Mouse (Mus musculus) myocyte (in vitro differentiated cells): Measurements from ENCODE around the gene Klc4.

Experiments
- CEBPB ChIP-seq: IDR thresholded peaks from 2 replicates; pipeline ENCODE4 v1.6.1; 2011; ENCODE audit warnings: mild to moderate bottlenecking, moderate library complexity; ENCODE audit not compliant: poor library complexity, insufficient read depth, severe bottlenecking
- MAX ChIP-seq: IDR thresholded peaks from one replicate; pipeline ENCODE4 v1.6.1; 2011; ENCODE audit warnings: low read depth, mild to moderate bottlenecking, control low read depth
- MYOD1 ChIP-seq, 3 experiments: IDR thresholded peaks; one replicate each; pipeline ENCODE4 v1.6.1; 2011; ENCODE audit warnings: control low read depth in 2 of 3, low read depth in 2 of 3, mild to moderate bottlenecking in 2 of 3, moderate library complexity in 1 of 3; ENCODE audit not compliant: insufficient read length in 2 of 3, control insufficient read depth in 1 of 3
- MYOG ChIP-seq, 3 experiments: IDR thresholded peaks; one replicate each; pipeline ENCODE4 v1.6.1; 2011; ENCODE audit warnings: control low read depth in 2 of 3, low read depth in 2 of 3, mild to moderate bottlenecking in 2 of 3; ENCODE audit not compliant: insufficient read length in 2 of 3, control insufficient read depth in 1 of 3, insufficient read depth in 1 of 3
- POLR2A ChIP-seq: IDR thresholded peaks from one replicate; pipeline ENCODE4 v1.6.1; 2011; ENCODE audit warnings: low read depth, mild to moderate bottlenecking, control low read depth, moderate library complexity; ENCODE audit not compliant: insufficient read length
- TCF3 ChIP-seq: IDR thresholded peaks from one replicate; pipeline ENCODE4 v1.6.1; 2011; ENCODE audit warnings: low read depth, control low read depth; ENCODE audit not compliant: insufficient read length
- USF1 ChIP-seq: IDR thresholded peaks from one replicate; pipeline ENCODE4 v1.6.1; 2011; ENCODE audit warnings: low read depth, mild to moderate bottlenecking, control low read depth, moderate library complexity

GRCm38 (mm10) chr17:46611316-46611715 is 34.5 kb downstream of the Klc4 start:
- TF ChIP-seq POLR2A (no peak), MAX (no peak), MYOG (IDR thresholded peaks at IDR 0.05; ENCODE audit: control insufficient read depth in 1 of 3, insufficient read depth in 1 of 3, insufficient read length in 2 of 3, low read depth in 2 of 3) (no peak), TCF3 (no peak), USF1 (no peak), MYOD1 (IDR thresholded peaks at IDR 0.05; ENCODE audit: control insufficient read depth in 1 of 3, insufficient read length in 2 of 3, low read depth in 2 of 3) (no peak), CEBPB (no peak)
